Comparison of ENCODE assay signal across 7 mouse cellular contexts in the genomic region with DNA sequence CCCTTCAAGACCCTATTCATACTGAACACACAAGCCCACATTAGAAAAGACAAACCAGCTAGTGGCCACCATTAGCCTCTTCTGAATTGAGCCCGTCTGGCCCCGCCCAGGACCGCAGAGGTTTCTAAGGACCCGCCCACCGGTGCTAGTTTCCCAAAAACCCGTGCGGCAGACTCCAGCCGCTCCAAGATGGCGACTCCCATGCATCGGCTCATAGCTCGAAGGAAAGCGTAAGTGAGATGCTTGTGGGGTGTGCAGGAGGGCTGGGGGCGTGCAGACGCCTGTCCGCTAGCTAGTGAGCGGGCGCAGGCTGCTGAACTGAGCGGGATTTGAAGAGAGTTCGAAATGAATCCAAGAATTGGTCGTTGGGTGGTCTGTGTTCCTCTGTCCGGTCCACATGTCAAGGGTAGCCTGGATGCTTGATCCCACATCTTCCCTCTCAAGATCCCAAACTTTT. TPM values are rescaled to one million over a fixed set of nuclear protein-coding genes. Genes with fewer than 3 reads are reported as not detected.
DNase-seq lines count a peak whose midpoint lies in the region; ATAC-seq lines count a peak whose summit lies in the region.

A gene (plus strand): TSS at position 168 of the 457 bp plus-strand sequence.

- H3K4me3 ChIP-seq in embryonic facial prominence, embryonic 10.5 days, result peak within 1 kb of the TSS; percentile 77
- peak within 1 kb of the TSS; percentile 74 for H3K4me3 ChIP-seq in limb, embryonic 10.5 days
- H3K4me3 ChIP-seq in midbrain, embryonic 12.5 days, result peak within 1 kb of the TSS; percentile 73

- no peaks in the 10 kb centered on the region for H3K27me3 ChIP-seq in embryonic facial prominence, embryonic 10.5 days (replicated peaks; ENCODE audit: low read depth, poor library complexity, severe bottlenecking)
- no peaks in the 10 kb centered on the region for H3K27me3 ChIP-seq in limb, embryonic 10.5 days (ENCODE audit: low read depth, poor library complexity, severe bottlenecking)
- no peaks in the 10 kb centered on the region for H3K27me3 ChIP-seq in midbrain, embryonic 12.5 days

- peak; percentile 87 for ATAC-seq in midbrain, embryonic 12.5 days (ENCODE audit: low FRiP score, low read depth)

- H3K9ac ChIP-seq in midbrain, embryonic 12.5 days (replicated peaks), result peak within 1 kb of the TSS; percentile 80

- H3K27ac ChIP-seq in embryonic facial prominence, embryonic 10.5 days (replicated peaks), result peak within 1 kb of the TSS; percentile 89
- H3K27ac ChIP-seq in limb, embryonic 10.5 days, result peak within 1 kb of the TSS; percentile 89
- H3K27ac ChIP-seq in midbrain, embryonic 12.5 days (replicated peaks), result peak within 1 kb of the TSS; percentile 39; the same call in 1 of the 2 replicates

- peaks cover 9% of the 10 kb centered on the region for H3K4me1 ChIP-seq in embryonic facial prominence, embryonic 10.5 days
- peaks cover 10% of the 10 kb centered on the region for H3K4me1 ChIP-seq in limb, embryonic 10.5 days
- peaks cover 7% of the 10 kb centered on the region for H3K4me1 ChIP-seq in midbrain, embryonic 12.5 days

- peak within 1 kb of the TSS; percentile 62 for H3K4me2 ChIP-seq in midbrain, embryonic 12.5 days (replicated peaks)

- H3K9me3 ChIP-seq in embryonic facial prominence, embryonic 10.5 days, result no peaks in the 10 kb centered on the region
- no peaks in the 10 kb centered on the region for H3K9me3 ChIP-seq in limb, embryonic 10.5 days (replicated peaks)
- no peaks in the 10 kb centered on the region for H3K9me3 ChIP-seq in midbrain, embryonic 12.5 days

- DNase-seq in adrenal gland, postnatal 14 days, result peak; percentile 94
- peak; percentile 91 for DNase-seq in embryonic facial prominence, embryonic 10.5 days (ENCODE audit: low spot score)
- DNase-seq in heart, adult 11 months, result peak; percentile 98
- DNase-seq in kidney, adult 11 months, result peak; percentile 86
- peak; percentile 88 for DNase-seq in limb, embryonic 10.5 days (ENCODE audit: low spot score)
- DNase-seq in skeletal muscle tissue, adult 2 months (ENCODE audit: low read depth, low spot score), result peak; percentile 69

- WGBS in embryonic facial prominence, embryonic 10.5 days, result under 1% methylated on average over 21 of the region's 21 CpGs
- WGBS in limb, embryonic 10.5 days, result under 1% methylated on average over 21 of the region's 21 CpGs
- 1% methylated on average over 21 of the region's 21 CpGs for WGBS in midbrain, embryonic 12.5 days

- peaks cover 27% of the 10 kb centered on the region for H3K36me3 ChIP-seq in embryonic facial prominence, embryonic 10.5 days (replicated peaks)
- H3K36me3 ChIP-seq in limb, embryonic 10.5 days, result peaks cover 28% of the 10 kb centered on the region
- peaks cover 23% of the 10 kb centered on the region for H3K36me3 ChIP-seq in midbrain, embryonic 12.5 days

RNA-seq across cellular contexts. Expression of the gene that starts here (rescaled TPM):
- 10.6 and 11.8 TPM in 2 replicates for total RNA-seq in adrenal gland, postnatal 14 days (2021)
- polyA plus RNA-seq in embryonic facial prominence, embryonic 10.5 days (2016; fragmentation: Nextera tagmentation; extraction: Ambion mirVana), result 29.2 and 30.4 TPM in 2 replicates
- 23.0 and 30.4 TPM in 2 replicates for polyA plus RNA-seq in limb, embryonic 10.5 days (2016; fragmentation: Nextera tagmentation; extraction: Ambion mirVana)
- 17.5 and 19.3 TPM in 2 replicates for polyA plus RNA-seq in midbrain, embryonic 12.5 days (2016; fragmentation: Nextera tagmentation; extraction: Ambion mirVana)

Comparison
In these comparisons a context has a peak if more than half of its experiments do, and no peak if none do; other contexts are left out.
1. Peak in every context shown above with its lines: DNase-seq, ATAC-seq, H3K4me3 ChIP-seq and H3K27ac ChIP-seq.
2. H3K27ac ChIP-seq: peak in every context shown above with its lines; median percentile 89 in embryonic facial prominence, embryonic 10.5 days; 89 in limb, embryonic 10.5 days; 39 in midbrain, embryonic 12.5 days.